ENCODE assay signal across 8 mouse cellular contexts in the genomic region with DNA sequence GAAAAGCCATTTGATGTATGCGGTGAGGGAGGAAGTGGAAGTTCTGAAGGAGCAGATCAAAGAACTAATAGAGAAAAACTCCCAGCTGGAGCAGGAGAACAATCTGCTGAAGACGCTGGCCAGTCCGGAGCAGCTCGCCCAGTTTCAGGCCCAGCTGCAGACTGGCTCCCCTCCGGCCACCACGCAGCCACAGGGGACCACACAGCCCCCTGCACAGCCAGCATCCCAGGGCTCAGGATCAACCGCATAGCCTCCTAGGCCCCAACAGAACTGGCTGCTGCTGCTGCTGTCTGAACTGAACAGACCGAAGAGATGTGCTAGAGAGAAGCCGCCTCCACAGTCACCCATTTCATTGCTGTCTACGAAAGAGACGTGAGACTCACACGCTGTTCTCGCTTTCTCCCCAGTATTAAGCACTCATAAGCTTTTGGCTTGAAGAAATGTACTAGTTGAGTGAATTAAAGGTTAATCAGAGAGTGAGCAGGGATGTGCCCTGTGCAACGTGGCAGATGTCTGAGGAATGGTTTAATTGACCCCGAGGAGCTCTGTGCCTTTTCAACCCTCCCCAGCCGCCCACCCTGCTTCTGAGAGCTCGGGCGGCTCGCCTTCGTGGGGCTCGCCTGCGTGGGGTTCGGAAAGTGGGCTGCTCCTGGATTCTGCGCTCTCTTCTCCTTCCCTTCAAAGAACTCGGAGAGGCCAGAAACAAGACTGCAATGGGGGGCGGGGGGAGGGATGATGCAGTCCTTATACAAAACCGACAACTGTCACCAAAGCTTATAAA. TPM values are rescaled to one million over a fixed set of nuclear protein-coding genes. Genes with fewer than 3 reads are reported as not detected.
DNase-seq lines count a peak whose midpoint lies in the region; ATAC-seq and TF ChIP-seq lines count a peak whose summit lies in the region.

No protein-coding gene starts in this region.

- H3K4me3 ChIP-seq in C2C12 (ENCODE audit: insufficient read depth, poor library complexity, severe bottlenecking) (peak overlapping the region; percentile 89), myocyte (peak overlapping the region; percentile 97)
- H3K4me3 ChIP-seq in heart, embryonic 12.5 days = peak overlapping the region; percentile 64

- H3K4me2 ChIP-seq in heart, embryonic 12.5 days = peak overlapping the region; percentile 97
- H3K4me2 ChIP-seq in myocyte (ENCODE audit: low read depth) = peak overlapping the region; percentile 96

- no peak for TF ChIP-seq CTCF in C2C12 (IDR thresholded peaks at IDR 0.05; ENCODE audit: control insufficient read depth, insufficient read depth, insufficient read length)

- TF ChIP-seq POLR2A in myocyte (IDR thresholded peaks at IDR 0.05; ENCODE audit: insufficient read length, low read depth) = peak; percentile 39

- no peak for ATAC-seq in heart, embryonic 12.5 days (ENCODE audit: insufficient number of reproducible peaks, low FRiP score)

- H3K36me3 ChIP-seq in C2C12 (ENCODE audit: control insufficient read depth, insufficient read depth) = peaks cover 38% of the 10 kb centered on the region
- H3K36me3 ChIP-seq in heart, embryonic 12.5 days = peaks cover 24% of the 10 kb centered on the region
- peaks cover 20% of the 10 kb centered on the region for H3K36me3 ChIP-seq in myocyte (ENCODE audit: control insufficient read depth, insufficient read depth)

- H3K9me3 ChIP-seq in heart, embryonic 12.5 days (replicated peaks) = no peaks in the 10 kb centered on the region

- H3K27me3 ChIP-seq in C2C12 (ENCODE audit: control insufficient read depth, insufficient read depth, insufficient read length) = no peaks in the 10 kb centered on the region
- H3K27me3 ChIP-seq in heart, embryonic 12.5 days (replicated peaks) = no peaks in the 10 kb centered on the region
- H3K27me3 ChIP-seq in myocyte (ENCODE audit: control insufficient read depth, insufficient read depth, insufficient read length) = no peaks in the 10 kb centered on the region

- peaks cover 48% of the 10 kb centered on the region for H3K79me2 ChIP-seq in C2C12 (ENCODE audit: control insufficient read depth, insufficient read depth)
- peaks cover 27% of the 10 kb centered on the region for H3K79me2 ChIP-seq in myocyte (ENCODE audit: control insufficient read depth, insufficient read depth)

- peaks cover 31% of the 10 kb centered on the region for H3K79me3 ChIP-seq in C2C12 (ENCODE audit: low read depth)

- peaks cover 17% of the 10 kb centered on the region for H3K4me1 ChIP-seq in heart, embryonic 12.5 days (replicated peaks)

- WGBS in heart, embryonic 12.5 days = 50% methylated on average over 27 of the region's 27 CpGs

- H3K9ac ChIP-seq in heart, embryonic 12.5 days = peak overlapping the region; percentile 99

- DNase-seq in gastrocnemius, postnatal 10 days = peak; percentile 39
- no peak for DNase-seq in gastrocnemius, adult 8-10 months (ENCODE audit: low spot score in 2 of 2)
- peak; percentile 51 to 60 for DNase-seq in cerebellum, postnatal 25 days
- peak; percentile 48 to 65 for DNase-seq in kidney, postnatal 4 days
- no peak for DNase-seq in B cell, adult 2 months

- peak overlapping the region; percentile 100 for H3K27ac ChIP-seq in heart, embryonic 12.5 days (ENCODE audit: poor library complexity, severe bottlenecking)

- H3ac ChIP-seq in C2C12 (ENCODE audit: control insufficient read depth, insufficient read length, low read depth) = peak overlapping the region; percentile 59
- no peak overlapping the region for H3ac ChIP-seq in myocyte (ENCODE audit: control insufficient read depth, insufficient read length)

TF ChIP-seq in C2C12, 6 proteins besides CTCF, POLR2A, EP300 and RAD21:
- TF ChIP-seq FOSL1 (IDR thresholded peaks at IDR 0.05; ENCODE audit: insufficient read depth, low read length, poor library complexity, severe bottlenecking) (no peak), MAX (IDR thresholded peaks at IDR 0.05) (no peak), MYOG (IDR thresholded peaks at IDR 0.05; ENCODE audit: control insufficient read depth, extremely low read depth, insufficient read length) (no peak), USF1 (IDR thresholded peaks at IDR 0.05; ENCODE audit: low read depth) (no peak), MYOD1 (IDR thresholded peaks at IDR 0.05; ENCODE audit: control insufficient read depth, insufficient read length, low read depth) (no peak), CEBPB (IDR thresholded peaks at IDR 0.05; ENCODE audit: low read depth) (no peak)

TF ChIP-seq in myocyte, 11 proteins besides CTCF, POLR2A, EP300 and RAD21:
- TF ChIP-seq MAX (IDR thresholded peaks at IDR 0.05; ENCODE audit: low read depth) (no peak), SRF (IDR thresholded peaks at IDR 0.05; ENCODE audit: control insufficient read depth, insufficient read length, low read depth) (no peak), CEBPB (IDR thresholded peaks at IDR 0.05; ENCODE audit: insufficient read depth, poor library complexity, severe bottlenecking) (no peak), POLR2AphosphoS2 (IDR thresholded peaks at IDR 0.05; ENCODE audit: insufficient read length, low read depth) (peak; percentile 42)

RNA-seq across cellular contexts. Expression of gene Serp2, which starts 50.1 kb away (rescaled TPM):
- 1 to 10 TPM; 1.8 to 2.4 TPM for total RNA-seq in gastrocnemius, postnatal 10 days (2021)
- total RNA-seq in gastrocnemius, adult 8-10 months (2022) = under 1 TPM in 2 of 4 experiments, not detected in 2; 0.34 to 0.39 TPM
- polyA plus RNA-seq in C2C12 (2012; fragmentation: generic; extraction: Trizol) (32.8 TPM), myocyte (2012; fragmentation: generic; extraction: Trizol) (17.0 TPM)
- polyA plus RNA-seq in heart, embryonic 12.5 days (2016; fragmentation: Nextera tagmentation; extraction: Ambion mirVana) = 18.5 and 18.8 TPM in 2 replicates

Comparison
In these comparisons a context has a peak if more than half of its experiments do, and no peak if none do; other contexts are left out.
1. DNase-seq: peak in gastrocnemius, postnatal 10 days (single experiment), cerebellum, postnatal 25 days (2 of 2) and kidney, postnatal 4 days (2 of 2); none in gastrocnemius, adult 8-10 months (0 of 2) and B cell, adult 2 months (0 of 2).
2. Peak in every context shown above with its lines, with median percentiles within 50 percentile points of each other: H3K4me3 ChIP-seq.